Mouse (Mus musculus) kidney, embryonic 16.5 days (tissue): ENCODE data around the gene Mipep. TPM values are rescaled to one million over a fixed set of nuclear protein-coding genes. Genes with fewer than 3 reads are reported as not detected.
A peak's percentile ranks its signal among the peaks of the same experiment; 100 is the strongest.

Source experiments
- ATAC-seq: fragments of 200-750 bp; cut with Nextera tagmentation; 2 replicates; pipeline ENCODE4 v1.8.0; 2017; ENCODE audit warnings: moderate TSS enrichment; ENCODE audit not compliant: low FRiP score, low TSS enrichment
- H3K27ac ChIP-seq: fragments of 300-500 bp; sonication (generic); 2 replicates; pipeline ENCODE4 v1.5.1; 2014; ENCODE audit warnings: low read length
- H3K27me3 ChIP-seq: fragments of 300-500 bp; sonication (generic); 2 replicates; pipeline ENCODE4 v1.6.1; 2014; ENCODE audit warnings: low read length, control low read depth, mixed read lengths; ENCODE audit not compliant: insufficient read depth
- H3K36me3 ChIP-seq: fragments of 300-500 bp; sonication (generic); 2 replicates; pipeline ENCODE4 v1.6.1; 2014; ENCODE audit warnings: low read length, control low read depth, mixed read lengths; ENCODE audit not compliant: insufficient read depth
- H3K4me1 ChIP-seq: fragments of 300-500 bp; sonication (generic); 2 replicates; pipeline ENCODE4 v1.6.1; 2014; ENCODE audit warnings: low read length, control low read depth, mixed read lengths; ENCODE audit not compliant: insufficient read depth
- H3K4me2 ChIP-seq: fragments of 300-500 bp; sonication (generic); replicated peaks from 2 replicates; pipeline ENCODE4 v1.6.1; 2014; ENCODE audit warnings: low read depth, low read length
- H3K4me3 ChIP-seq: fragments of 300-500 bp; sonication (generic); 2 replicates; pipeline ENCODE4 v1.5.1; 2014; ENCODE audit warnings: mild to moderate bottlenecking, low read length
- H3K9ac ChIP-seq: fragments of 300-500 bp; sonication (generic); replicated peaks from 2 replicates; pipeline ENCODE4 v1.6.1; 2014; ENCODE audit warnings: low read length
- H3K9me3 ChIP-seq: fragments of 300-500 bp; sonication (generic); 2 replicates; pipeline ENCODE4 v1.6.1; 2016; ENCODE audit warnings: low read length, control low read depth
- WGBS: fragments of 180-500 bp; shearing (Covaris S2); extraction: QIAGEN DNeasy Blood & Tissue Kit; methylation state at CpG from one replicate; pipeline ENCODE4 v1.1.7; 2014; 5-methylcytosine and 5-hydroxymethylcytosine counted together
- polyA plus RNA-seq: library from polyadenylated mRNA; unstranded; fragments of >200 nt; fragmentation: Nextera tagmentation; extraction: Ambion mirVana; gene quantifications from 2 replicates; pipeline ENCODE4 v1.2.1, GENCODE M21; 2015

Mipep gene
- polyA plus RNA-seq, 1 experiment from 2014 or later: 24.6 TPM

DNA sequence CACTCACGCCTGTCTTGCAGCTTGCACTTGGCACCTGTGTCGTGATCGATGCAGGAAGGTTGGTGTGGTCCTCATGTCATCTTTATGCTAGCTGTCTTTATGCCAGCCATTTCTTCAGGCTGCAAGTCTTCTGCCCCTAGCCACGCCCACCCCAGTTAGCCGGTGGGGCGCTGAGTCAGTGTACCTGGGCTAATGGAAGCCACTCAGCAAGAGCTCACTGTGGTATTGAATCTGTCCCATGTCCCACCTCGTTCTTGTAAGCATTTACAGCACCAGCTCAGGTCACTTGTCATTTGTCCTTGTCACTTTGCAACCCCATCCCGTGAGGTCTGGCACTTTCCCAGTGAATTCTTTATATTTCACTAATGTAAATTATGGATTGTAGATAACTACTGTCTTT is 43.3 kb upstream of the Mipep start:
- Histone ChIP-seq H3K4me1 (peaks cover 45% of the 10 kb centered on the region), H3K27ac (peak overlapping the region; percentile 80)
- WGBS: 58% methylated on average over 8 of the region's 8 CpGs

DNA sequence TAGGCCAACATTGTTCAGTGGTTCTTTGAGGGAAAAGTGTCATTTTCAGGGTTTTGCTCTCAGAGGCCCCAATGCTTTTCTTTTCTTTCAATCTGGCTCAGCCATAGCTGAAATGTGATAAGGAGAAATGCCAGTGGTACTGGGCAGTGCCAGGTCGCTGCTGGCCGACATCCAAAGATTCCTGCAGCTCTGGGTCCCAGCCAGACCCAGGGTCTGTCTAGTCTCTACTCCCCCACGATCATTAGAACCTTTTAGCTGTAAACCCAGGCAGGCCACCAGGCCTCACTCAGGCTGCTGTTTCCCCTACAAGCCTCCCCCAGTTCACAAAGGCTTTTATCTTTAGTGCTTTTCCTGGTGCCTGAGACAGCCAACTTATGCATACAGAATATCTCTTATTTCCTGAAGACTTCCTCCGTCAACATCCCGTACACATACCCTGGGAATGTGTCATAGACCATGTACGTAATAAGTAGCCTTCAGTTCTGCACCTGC is 42.8 kb upstream of the Mipep start:
- Histone ChIP-seq H3K9ac (no peak overlapping the region), H3K36me3 (peaks cover 11% of the 10 kb centered on the region), H3K9me3 (no peaks in the 10 kb centered on the region), H3K27me3 (no peaks in the 10 kb centered on the region), H3K4me3 (no peak overlapping the region), H3K27ac (peak overlapping the region; percentile 80), H3K4me1 (peaks cover 40% of the 10 kb centered on the region), H3K4me2 (no peak overlapping the region)
- ATAC-seq: peak; percentile 42; the same call in 1 of the 2 replicates
- WGBS: 34% methylated on average over 6 of the region's 6 CpGs

More for the DNA sequence above, 43.3 kb upstream of the Mipep start:
- Histone ChIP-seq H3K27me3 (no peaks in the 10 kb centered on the region), H3K36me3 (peaks cover 6% of the 10 kb centered on the region; the same call in 1 of the 2 replicates), H3K4me3 (no peak overlapping the region), H3K4me2 (no peak overlapping the region), H3K9me3 (no peaks in the 10 kb centered on the region), H3K9ac (no peak overlapping the region)
- no peak for ATAC-seq

DNA sequence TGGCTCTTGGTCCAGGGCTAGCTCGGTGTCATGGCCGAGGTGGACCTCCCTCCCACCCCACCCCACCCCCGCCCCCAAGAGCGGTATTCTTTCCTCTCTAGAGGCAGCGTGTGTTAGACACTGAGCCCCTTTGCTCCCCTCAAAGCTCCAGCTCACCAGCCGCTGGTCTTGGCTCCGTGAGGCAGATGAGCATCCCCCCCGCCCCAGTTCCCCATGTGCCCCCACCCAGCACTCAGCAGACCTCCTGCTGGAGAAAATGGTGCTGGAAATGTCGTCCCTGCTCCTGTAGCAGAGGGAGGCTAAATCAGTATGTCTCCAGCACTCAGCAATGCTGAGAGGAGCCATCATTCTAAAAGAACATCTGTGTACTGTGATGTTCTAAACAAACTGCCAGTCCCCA is 40.7 kb upstream of the Mipep start:
- H3K9me3 ChIP-seq: no peaks in the 10 kb centered on the region
- no peak overlapping the region for H3K4me3 ChIP-seq
- H3K27me3 ChIP-seq: no peaks in the 10 kb centered on the region
- no peak overlapping the region for H3K4me2 ChIP-seq
- peaks cover 21% of the 10 kb centered on the region for H3K4me1 ChIP-seq
- no peak for ATAC-seq
- H3K9ac ChIP-seq: no peak overlapping the region
- no peak overlapping the region for H3K27ac ChIP-seq
- 74% methylated on average over 9 of the region's 9 CpGs for WGBS
- peaks cover 25% of the 10 kb centered on the region for H3K36me3 ChIP-seq

DNA sequence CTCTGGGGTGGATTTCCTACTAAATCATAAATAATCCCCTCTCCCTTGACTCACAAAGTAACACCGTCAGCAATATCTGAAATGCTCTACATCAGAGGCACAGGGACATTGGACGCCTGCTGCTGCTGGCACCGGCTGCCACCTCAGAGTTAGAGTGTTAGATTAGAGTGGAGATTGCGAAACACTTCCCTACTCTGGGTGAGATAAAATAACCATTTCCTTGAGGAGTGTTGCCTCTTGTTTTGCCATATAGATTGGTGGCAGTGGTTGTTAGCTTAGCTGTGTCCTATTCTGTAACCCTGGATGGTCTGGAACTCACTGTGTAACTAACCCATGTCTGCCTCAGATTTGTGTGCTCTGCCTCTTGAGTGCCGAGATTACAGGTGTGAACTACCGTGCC is 39.2 kb upstream of the Mipep start:
- no peak for ATAC-seq
- 73% methylated on average over 6 of the region's 6 CpGs for WGBS

DNA sequence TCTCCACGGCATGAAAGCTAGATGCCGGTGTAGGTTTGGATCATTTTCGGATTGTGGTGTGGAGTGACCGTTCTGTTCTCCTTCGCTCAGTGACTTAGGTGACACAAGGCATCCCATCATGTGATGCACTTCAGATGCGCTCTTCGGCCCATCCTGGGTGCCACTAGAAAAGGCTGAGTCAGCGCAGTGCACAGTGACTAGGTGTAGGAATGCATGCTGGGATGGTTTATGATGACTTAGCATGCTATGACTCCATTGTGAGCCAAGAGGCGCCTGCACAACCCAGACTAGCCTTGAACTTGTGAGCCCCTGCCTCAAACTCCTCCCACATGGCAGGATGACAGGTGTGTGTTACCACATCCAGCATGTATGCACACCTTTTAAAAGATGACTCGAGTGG is 38.2 kb upstream of the Mipep start:
- Histone ChIP-seq H3K4me2 (no peak overlapping the region), H3K27ac (no peak overlapping the region), H3K27me3 (no peaks in the 10 kb centered on the region), H3K9ac (no peak overlapping the region), H3K36me3 (peaks cover 43% of the 10 kb centered on the region), H3K4me3 (no peak overlapping the region), H3K9me3 (no peaks in the 10 kb centered on the region), H3K4me1 (peaks cover 8% of the 10 kb centered on the region)
- WGBS: 95% methylated on average over 10 of the region's 10 CpGs
- ATAC-seq: no peak

More for the DNA sequence above, 39.2 kb upstream of the Mipep start:
- Histone ChIP-seq H3K27ac (no peak overlapping the region), H3K4me1 (peaks cover 18% of the 10 kb centered on the region), H3K9ac (no peak overlapping the region), H3K9me3 (no peaks in the 10 kb centered on the region), H3K36me3 (peaks cover 34% of the 10 kb centered on the region), H3K4me2 (no peak overlapping the region), H3K4me3 (no peak overlapping the region), H3K27me3 (no peaks in the 10 kb centered on the region)

DNA sequence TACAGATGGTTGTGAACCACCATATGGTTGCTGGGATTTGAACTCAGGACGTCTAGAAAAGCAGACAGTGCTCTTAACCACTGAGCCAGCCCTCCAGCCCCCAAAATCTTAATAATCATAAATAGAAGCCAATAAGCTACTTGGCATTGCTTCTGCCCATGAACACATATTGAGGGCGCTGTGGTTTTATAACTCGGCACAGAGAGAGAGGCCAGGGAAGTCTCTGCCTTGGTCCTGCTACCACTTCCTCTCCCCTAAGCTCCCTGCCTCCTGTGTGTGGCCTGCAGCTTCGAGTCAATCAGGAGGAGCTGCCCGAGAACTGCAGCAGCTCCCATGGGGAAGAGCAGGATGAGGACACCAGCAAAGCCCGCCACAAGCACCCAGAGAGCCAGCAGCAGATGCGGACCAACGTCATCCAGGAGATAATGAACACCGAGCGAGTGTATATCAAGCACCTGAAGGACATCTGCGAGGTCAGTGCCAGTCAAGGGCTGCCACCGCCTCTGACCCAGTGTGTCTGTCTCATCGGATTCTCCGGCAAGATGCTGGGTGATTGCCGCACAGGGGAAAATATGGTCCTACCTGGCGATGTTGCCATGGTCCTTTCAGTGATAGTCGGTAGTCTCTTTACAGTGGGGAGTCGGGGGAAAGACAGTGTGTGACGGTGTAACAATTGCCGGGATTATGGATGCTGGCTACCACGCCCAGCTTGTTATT is 37.1 kb upstream of the Mipep start:
- ATAC-seq: no peak
- Histone ChIP-seq H3K4me1 (peaks cover 4% of the 10 kb centered on the region; the same call in 1 of the 2 replicates), H3K9ac (no peak overlapping the region), H3K9me3 (no peaks in the 10 kb centered on the region), H3K27ac (no peak overlapping the region), H3K4me3 (no peak overlapping the region), H3K27me3 (no peaks in the 10 kb centered on the region), H3K36me3 (peaks cover 50% of the 10 kb centered on the region), H3K4me2 (no peak overlapping the region)
- WGBS: 89% methylated on average over 21 of the region's 21 CpGs

DNA sequence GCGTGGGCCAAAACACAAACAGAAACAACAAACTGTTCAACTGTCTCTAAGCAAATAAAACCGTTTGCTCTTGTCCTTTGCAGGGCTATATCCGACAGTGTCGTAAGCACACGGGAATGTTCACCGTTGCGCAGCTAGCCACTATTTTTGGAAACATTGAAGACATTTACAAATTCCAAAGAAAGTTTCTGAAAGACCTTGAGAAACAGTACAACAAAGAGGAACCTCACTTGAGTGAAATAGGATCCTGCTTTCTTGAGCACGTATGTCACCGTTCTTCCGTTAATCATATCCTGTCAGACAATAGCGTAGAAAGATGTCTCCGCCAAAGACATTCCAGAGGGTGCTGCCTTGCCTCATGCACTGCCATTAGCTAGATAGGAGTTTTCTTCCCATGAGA is 34.5 kb upstream of the Mipep start:
- Histone ChIP-seq H3K36me3 (peaks cover 60% of the 10 kb centered on the region), H3K4me2 (no peak overlapping the region), H3K27me3 (no peaks in the 10 kb centered on the region), H3K9ac (no peak overlapping the region), H3K9me3 (no peaks in the 10 kb centered on the region), H3K27ac (no peak overlapping the region), H3K4me3 (no peak overlapping the region), H3K4me1 (peaks cover 3% of the 10 kb centered on the region; the same call in 1 of the 2 replicates)
- 79% methylated on average over 12 of the region's 12 CpGs for WGBS
- no peak for ATAC-seq

DNA sequence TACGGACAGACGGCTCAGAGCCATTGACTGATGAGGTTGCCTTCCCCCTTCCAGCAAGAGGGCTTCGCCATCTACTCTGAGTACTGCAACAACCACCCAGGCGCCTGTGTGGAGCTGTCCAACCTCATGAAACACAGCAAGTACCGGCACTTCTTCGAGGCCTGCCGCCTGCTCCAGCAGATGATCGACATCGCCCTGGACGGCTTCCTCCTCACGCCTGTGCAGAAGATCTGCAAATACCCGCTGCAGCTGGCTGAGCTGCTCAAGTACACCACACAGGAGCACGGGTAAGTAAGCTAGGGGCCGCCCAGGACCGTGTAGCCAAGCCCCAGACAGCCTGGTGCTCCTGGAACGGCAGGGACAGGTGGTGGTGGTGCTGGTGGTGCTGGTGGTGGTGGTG is 32.8 kb upstream of the Mipep start:
- no peak overlapping the region for H3K4me3 ChIP-seq
- no peaks in the 10 kb centered on the region for H3K9me3 ChIP-seq
- no peak overlapping the region for H3K4me2 ChIP-seq
- no peaks in the 10 kb centered on the region for H3K27me3 ChIP-seq
- ATAC-seq: no peak
- 91% methylated on average over 16 of the region's 16 CpGs for WGBS
- no peak overlapping the region for H3K9ac ChIP-seq
- peaks cover 58% of the 10 kb centered on the region for H3K36me3 ChIP-seq
- H3K4me1 ChIP-seq: no peaks in the 10 kb centered on the region
- H3K27ac ChIP-seq: no peak overlapping the region

DNA sequence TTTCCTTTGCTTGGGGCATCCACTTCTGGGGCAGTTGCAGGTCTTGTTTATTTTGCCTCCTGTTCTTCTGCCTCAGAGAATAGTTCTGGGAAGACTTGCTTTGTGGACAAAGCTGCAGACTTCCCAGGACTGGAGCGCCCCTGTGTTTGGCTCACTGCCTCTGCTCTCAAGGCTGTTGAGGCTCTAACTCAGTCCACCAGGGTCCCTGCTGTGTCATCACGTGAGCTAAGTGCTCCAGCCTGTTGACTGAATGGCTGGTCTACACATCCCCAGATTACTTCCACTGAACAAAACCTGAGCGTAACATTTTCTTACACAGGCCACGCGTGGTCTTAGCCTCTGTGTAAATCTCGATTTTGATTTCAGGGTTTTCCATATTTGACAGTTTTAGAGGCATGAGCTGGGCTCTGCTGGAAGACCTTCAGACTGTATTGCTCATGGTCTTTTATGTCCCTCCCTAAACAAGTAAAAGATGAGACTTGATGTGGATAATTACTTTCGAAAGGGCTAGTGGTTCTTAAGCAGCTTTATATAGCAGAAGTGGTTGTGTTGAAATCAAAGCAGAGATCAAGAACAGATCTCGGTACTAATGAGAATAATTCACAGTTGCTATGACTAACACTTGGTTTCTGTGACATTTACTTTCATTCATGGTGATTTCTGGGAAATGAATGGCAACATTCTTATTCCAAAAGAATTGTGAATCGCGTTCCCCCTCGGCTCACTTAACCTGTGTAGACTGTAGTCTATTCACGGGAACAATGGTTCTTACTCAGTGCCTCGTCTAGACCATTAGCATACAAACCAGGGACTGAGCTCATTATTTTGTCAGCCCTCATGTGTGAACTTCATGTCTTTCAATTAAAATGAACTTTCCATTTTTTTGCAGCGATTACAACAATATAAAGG is 31.2 kb upstream of the Mipep start:
- Histone ChIP-seq H3K36me3 (peaks cover 60% of the 10 kb centered on the region), H3K9me3 (no peaks in the 10 kb centered on the region), H3K9ac (no peak overlapping the region), H3K27ac (no peak overlapping the region), H3K27me3 (no peaks in the 10 kb centered on the region), H3K4me2 (no peak overlapping the region), H3K4me1 (no peaks in the 10 kb centered on the region), H3K4me3 (no peak overlapping the region)
- ATAC-seq: no peak
- 84% methylated on average over 14 of the region's 14 CpGs for WGBS

DNA sequence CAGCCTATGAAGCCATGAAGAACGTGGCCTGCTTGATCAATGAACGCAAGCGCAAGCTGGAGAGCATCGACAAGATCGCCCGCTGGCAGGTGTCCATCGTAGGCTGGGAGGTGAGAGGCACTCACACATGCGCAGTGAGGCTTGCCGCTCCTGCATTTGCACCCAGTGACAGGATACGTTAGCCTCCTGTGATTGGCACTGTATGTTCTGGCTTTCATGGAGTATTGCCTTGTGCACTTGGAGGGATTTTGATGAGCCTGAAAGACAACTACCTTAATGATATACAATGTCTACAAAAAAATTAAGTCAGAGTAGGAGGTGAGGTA is 30.6 kb upstream of the Mipep start:
- WGBS: 93% methylated on average over 10 of the region's 10 CpGs
- Histone ChIP-seq H3K9ac (no peak overlapping the region), H3K36me3 (peaks cover 62% of the 10 kb centered on the region), H3K27ac (no peak overlapping the region), H3K9me3 (no peaks in the 10 kb centered on the region), H3K4me1 (no peaks in the 10 kb centered on the region), H3K4me2 (no peak overlapping the region), H3K27me3 (no peaks in the 10 kb centered on the region), H3K4me3 (no peak overlapping the region)
- no peak for ATAC-seq
